Mouse (Mus musculus) liver, postnatal 0 days (tissue): ENCODE measurements at regions not wholly inside any gene's neighbourhood (a gene's known extent, or its start where the extent isn't known, plus 50 kb on each side); places are given as distances from the start of the nearest gene placed in this dataset.

ENCODE experiments used
- CTCF ChIP-seq: sonication (generic); IDR thresholded peaks from 2 replicates; pipeline ENCODE4 v1.5.1; 2016; ENCODE audit warnings: antibody characterized with exemption, low read depth
- EP300 ChIP-seq: IDR thresholded peaks from 2 replicates; pipeline ENCODE4 v1.6.1; 2016; ENCODE audit warnings: antibody characterized with exemption, low read depth, mild to moderate bottlenecking

DNA sequence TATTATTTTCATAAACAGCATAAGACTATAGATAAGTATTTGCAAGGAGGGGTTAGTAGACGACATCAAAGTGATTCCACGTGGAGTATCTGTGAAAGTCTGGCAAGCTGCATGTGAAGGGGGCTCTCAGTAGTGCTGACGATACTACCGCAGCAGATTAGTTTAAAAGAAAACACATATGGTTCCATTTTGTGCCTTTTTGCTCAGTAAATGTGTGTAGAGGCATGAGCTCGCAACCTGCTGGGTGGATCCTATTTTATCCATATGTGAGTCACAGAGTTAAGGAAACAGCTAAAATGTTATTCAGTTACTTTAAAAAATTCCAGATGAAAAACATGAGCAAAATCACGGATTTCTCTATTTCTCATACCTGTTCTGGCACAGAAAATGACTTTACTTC lies 325.4 kb downstream of the Tfec start:
- TF ChIP-seq CTCF (no peak), EP300 (no peak)
